Mouse (Mus musculus): ENCODE measurements around the gene Prkar1b.

- TF ChIP-seq CTCF (IDR thresholded peaks at IDR 0.05; ENCODE audit: control insufficient read depth, insufficient read depth, insufficient read length): no peak
- no peak for TF ChIP-seq USF1 (IDR thresholded peaks at IDR 0.05; ENCODE audit: low read depth)
These were observed 174.8 kb downstream of the Prkar1b start for GRCm38 (mm10) chr5:138974911-138975485.

Data from C2C12 (cell line).